Mouse (Mus musculus) MEL (cell line): ENCODE results near the gene Rpn1.

ENCODE experiments used
- CHD2 ChIP-seq: IDR thresholded peaks from 2 replicates; pipeline ENCODE4 v1.6.1; 2011; ENCODE audit warnings: low read length, improper control_type of control experiment
- CTCF ChIP-seq, 3 experiments: IDR thresholded peaks in 2 of 3; conservative IDR thresholded peaks in 1 of 3; 2 replicates each; pipeline ENCODE4 v1.5.1; 2011 to 2012; ENCODE audit warnings: low read length in 3 of 3, low read depth in 2 of 3, mild to moderate bottlenecking in 2 of 3, improper control_type of control experiment in 1 of 3, inconsistent platforms in 1 of 3, mixed read lengths in 1 of 3, moderate library complexity in 1 of 3; ENCODE audit not compliant: control insufficient read depth in 1 of 3, insufficient read depth in 1 of 3, poor library complexity in 1 of 3, severe bottlenecking in 1 of 3
- EP300 ChIP-seq, 2 experiments: IDR thresholded peaks; 2 replicates each; pipeline ENCODE4 v1.6.1; 2011; ENCODE audit warnings: improper control_type of control experiment in 2 of 2, low read length in 2 of 2, low read depth in 1 of 2, mild to moderate bottlenecking in 1 of 2
- ETS1 ChIP-seq: IDR thresholded peaks from 2 replicates; pipeline ENCODE4 v1.6.1; 2012; ENCODE audit warnings: low read depth, mild to moderate bottlenecking, inconsistent platforms, low read length, improper control_type of control experiment, moderate library complexity
- HCFC1 ChIP-seq: IDR thresholded peaks from 2 replicates; pipeline ENCODE4 v1.6.1; 2012; ENCODE audit warnings: low read depth, mild to moderate bottlenecking, inconsistent platforms, low read length, improper control_type of control experiment, moderate library complexity
- KAT2A ChIP-seq: conservative IDR thresholded peaks from 2 replicates; pipeline ENCODE4 v1.6.1; 2012; ENCODE audit warnings: low read depth, low read length, improper control_type of control experiment, inconsistent platforms
- MAZ ChIP-seq: IDR thresholded peaks from 2 replicates; pipeline ENCODE4 v1.6.1; 2012; ENCODE audit warnings: low read depth, mild to moderate bottlenecking, inconsistent platforms, low read length, improper control_type of control experiment
- TCF12 ChIP-seq: IDR thresholded peaks from 2 replicates; pipeline ENCODE4 v1.6.1; 2014; ENCODE audit warnings: low read depth, mild to moderate bottlenecking, inconsistent platforms, low read length, improper control_type of control experiment, moderate library complexity
- ZC3H11A ChIP-seq: IDR thresholded peaks from 2 replicates; pipeline ENCODE4 v1.6.1; 2012; ENCODE audit warnings: low read depth, mild to moderate bottlenecking, inconsistent platforms, low read length, improper control_type of control experiment

DNA sequence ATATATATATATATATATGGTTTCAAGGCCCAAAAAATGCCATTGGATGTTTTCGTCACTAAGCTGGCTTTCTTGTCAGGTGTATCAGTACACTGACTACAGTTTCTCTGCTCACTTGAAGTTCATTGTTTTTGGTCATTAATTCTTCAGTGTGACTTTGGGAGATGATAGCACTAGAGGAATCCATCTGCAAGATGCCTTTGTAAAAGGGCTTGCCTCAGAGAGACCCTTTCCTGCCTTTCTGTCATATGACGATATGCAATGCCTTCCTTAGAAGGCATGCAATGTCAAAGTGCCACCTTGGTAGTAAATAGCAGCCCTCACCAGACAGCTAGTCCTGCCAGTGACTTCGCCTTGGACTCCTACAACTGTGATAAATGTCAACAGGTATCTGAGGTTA is 610 bp upstream of the Rpn1 start:
- TF ChIP-seq EP300 (IDR thresholded peaks at IDR 0.05; ENCODE audit: low read depth in 1 of 2, low read length in 2 of 2) (no peak), HCFC1 (no peak), ETS1 (no peak), ZC3H11A (no peak), MAZ (no peak), TCF12 (no peak), CTCF (IDR thresholded peaks at IDR 0.05 in 2 of 3, conservative IDR thresholded peaks at IDR 0.05 in 1 of 3; ENCODE audit: control insufficient read depth in 1 of 3, insufficient read depth in 1 of 3, low read depth in 2 of 3, low read length in 3 of 3, poor library complexity in 1 of 3, severe bottlenecking in 1 of 3) (no peak), KAT2A (no peak), CHD2 (no peak)
